Mouse (Mus musculus) thymus, adult 18-20 months (tissue): ENCODE results near the gene Ncf1.

Source experiments
- DNase-seq, 2 experiments: peaks; one replicate each; pipeline ENCODE4 v3.0.0; 2022; ENCODE audit warnings: mixed read lengths in 2 of 2

Ncf1 gene

DNA sequence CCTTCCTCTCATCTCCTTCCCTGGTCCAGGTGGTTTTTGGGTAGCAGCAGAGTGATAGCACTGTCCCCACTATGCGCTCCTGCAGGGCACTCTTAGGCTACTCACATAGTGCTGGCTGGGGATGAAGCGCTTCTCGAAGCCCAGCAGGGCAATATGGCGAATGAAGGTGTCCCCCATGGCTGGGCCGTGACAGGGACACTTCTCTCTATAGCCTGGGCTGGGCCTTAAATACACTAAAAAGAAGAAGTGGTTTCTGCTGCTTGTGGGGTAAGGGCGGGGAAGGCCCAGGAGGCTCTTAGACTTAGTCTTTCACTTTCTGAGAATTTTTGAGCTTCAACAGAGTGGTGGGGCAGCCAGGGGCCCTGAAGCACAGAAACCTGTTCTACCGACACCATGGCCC, at the start of gene Ncf1:
Gene Ncf1 (minus strand): TSS at position 235 of the 400 bp plus-strand sequence.
- no peak for DNase-seq

DNA sequence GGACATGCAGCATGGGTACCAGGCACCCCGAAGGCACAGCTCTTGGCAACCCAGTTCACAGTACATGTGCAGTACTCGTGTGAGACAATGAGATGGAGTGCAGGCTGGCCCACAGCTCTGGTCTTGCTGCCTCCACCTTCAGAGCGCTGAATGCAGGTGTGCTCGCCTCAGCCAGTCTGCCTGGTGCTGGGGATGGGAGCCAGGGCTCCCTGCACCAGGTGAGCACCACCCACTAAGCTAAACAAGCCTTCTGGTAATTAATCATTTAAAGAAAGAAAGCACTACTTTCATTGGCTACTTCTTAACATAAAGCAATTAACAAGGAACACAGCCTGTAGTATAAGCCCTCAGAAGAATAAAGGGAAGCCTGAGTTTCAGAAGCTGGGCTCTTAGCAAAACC, 47.7 kb upstream of the Ncf1 start:
- no peak for DNase-seq

GRCm38 (mm10) chr5:134275556-134275955, 46.1 kb upstream of the Ncf1 start:
- DNase-seq = no peak

DNA sequence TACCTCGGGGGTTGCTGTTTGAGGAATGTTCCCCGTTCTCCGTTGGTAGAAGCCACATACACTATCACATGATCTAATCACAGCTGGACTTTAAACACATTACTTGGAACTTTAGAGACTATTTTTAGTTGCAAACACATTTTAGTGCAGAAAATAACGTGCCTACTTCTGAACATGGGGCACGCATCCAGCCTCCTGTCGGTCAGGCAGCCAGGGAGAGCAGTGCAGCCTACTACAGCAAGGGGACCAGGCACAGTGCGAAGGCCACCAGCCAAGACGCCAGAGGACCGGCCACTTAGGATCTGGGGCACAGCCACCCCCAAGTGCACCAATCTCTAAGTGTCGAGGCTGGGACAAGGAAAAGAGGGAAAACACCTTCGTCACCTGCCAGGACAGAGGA, 45.6 kb upstream of the Ncf1 start:
- DNase-seq = no peak

- DNase-seq = no peak
These were observed 44.3 kb upstream of the Ncf1 start for GRCm38 (mm10) chr5:134273761-134274160.

GRCm38 (mm10) chr5:134272761-134273160, 43.3 kb upstream of the Ncf1 start:
- no peak for DNase-seq

DNA sequence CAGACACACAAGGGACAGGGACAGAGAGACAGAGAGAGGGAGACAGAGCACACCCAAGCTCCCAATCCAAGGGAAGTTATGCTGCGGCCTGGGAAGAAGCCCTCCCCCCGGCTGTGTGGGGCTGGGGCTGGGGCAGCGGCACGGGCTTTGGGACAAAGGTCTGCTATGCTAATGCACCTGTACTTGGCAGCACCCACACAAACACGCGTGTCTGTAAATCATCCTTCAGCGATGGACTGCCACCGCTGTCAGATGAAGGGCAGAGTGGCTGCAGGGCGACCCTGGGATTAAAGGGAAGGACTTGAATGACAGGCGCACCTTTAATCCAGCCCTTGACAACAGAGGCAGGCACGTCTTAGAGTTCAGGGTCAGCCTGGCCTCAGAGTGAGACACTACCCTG, 42.0 kb upstream of the Ncf1 start:
- DNase-seq = no peak

DNA sequence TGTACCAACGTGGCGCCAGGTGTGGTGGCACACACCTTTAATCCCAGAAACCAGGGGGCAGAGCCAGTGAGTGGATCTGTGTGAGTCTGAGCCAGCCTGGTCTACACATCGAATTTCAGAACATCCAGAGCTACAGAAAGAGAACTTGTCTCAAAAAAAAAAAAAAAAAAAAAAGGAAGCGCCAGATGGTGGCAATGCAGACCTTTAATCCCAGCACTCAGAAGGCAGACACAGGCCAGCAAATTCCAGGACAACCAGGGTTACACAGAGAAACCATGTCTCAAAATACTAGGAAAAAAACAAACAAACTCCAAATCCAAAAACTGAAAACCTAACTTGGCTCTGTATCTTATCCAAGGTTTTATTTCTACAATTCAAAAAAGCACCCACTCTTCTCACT, 41.1 kb upstream of the Ncf1 start:
- DNase-seq = no peak

GRCm38 (mm10) chr5:134269751-134270150, 40.3 kb upstream of the Ncf1 start:
- DNase-seq = no peak

- DNase-seq = no peak
These were observed 39.3 kb upstream of the Ncf1 start for GRCm38 (mm10) chr5:134268751-134269150.

GRCm38 (mm10) chr5:134266404-134266803, 37.0 kb upstream of the Ncf1 start:
- DNase-seq = peak; percentile 56 to 75

DNA sequence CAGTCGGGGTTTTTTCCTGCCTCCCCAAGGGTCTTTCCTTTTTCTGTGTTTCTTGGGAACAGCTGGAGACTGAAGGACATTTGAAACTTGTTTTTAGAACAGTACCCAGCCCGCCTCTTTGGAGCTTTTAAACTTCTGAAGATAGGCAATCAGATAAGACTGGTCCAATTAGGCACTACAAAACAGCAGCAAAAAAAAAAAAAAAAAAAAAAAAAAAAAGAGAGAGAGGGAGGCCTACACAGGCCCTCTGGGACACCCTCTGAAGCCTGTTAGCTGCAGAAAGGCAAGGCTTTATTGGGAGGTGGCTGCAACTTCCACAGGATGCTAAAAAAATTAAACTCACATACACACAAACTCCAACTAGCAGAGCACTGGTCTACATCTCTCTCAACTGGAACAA, 36.5 kb upstream of the Ncf1 start:
- no peak for DNase-seq

- DNase-seq = no peak
These were observed 30.7 kb upstream of the Ncf1 start for GRCm38 (mm10) chr5:134260001-134260636.

DNA sequence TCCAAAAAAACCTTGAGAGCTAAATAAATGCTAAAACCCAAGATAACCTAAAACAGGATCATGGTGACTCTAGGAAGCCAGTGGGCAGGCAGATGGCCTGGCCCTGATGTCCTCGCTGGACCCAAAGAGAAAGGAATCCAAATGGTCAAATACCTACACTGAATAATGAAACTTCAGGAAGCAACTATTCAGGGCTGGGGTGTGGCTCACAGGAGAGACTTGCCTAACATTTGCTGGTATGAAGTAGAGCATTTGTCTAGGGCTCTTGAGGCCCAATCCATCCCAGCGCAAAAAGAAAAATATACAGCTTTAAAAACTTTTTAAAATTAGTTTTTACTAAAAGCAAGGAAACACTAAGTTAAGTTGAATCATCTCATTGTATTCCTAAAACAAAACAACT, 29.5 kb upstream of the Ncf1 start:
- no peak for DNase-seq

DNA sequence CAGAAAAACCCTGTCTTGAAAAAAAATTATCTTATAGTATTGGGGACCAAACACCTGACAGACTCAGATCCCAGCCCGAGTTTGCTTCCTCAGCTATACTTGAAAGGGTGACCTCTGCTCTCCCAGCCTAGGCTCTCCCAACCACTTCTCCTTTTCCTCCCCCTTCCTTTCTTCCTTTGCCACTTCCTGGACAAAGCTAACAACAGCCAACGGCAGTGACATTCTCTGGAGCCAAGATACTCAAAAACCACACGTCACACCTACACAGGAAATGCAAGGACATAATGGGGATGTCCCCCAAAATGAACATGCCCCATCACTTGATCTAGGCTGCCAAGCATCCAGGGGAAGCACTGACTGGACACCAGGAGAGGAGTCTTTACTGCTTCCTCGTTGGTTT, 29.0 kb upstream of the Ncf1 start:
- DNase-seq = no peak

- DNase-seq = no peak
These were observed 28.1 kb upstream of the Ncf1 start for GRCm38 (mm10) chr5:134257349-134258031.

- no peak for DNase-seq
These were observed 25.9 kb upstream of the Ncf1 start for GRCm38 (mm10) chr5:134255294-134255693.

DNA sequence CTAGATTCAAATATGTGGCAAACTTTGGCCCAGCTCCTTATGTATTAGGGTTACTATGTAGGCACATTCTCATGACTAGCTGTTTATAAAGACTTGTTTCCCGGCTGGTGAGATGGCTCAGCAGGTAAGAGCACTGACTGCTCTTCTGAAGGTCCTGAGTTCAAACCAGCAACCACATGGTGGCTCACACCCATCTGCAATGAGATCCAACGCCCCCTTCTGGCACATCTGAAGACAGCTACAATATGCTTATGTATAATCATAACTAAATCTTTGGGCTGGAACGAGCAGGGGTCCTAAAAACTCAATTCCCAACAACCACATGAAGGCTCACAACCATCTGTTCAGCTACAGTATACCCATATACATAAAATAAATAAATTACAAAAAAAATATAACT, 24.4 kb upstream of the Ncf1 start:
- DNase-seq = no peak

DNA sequence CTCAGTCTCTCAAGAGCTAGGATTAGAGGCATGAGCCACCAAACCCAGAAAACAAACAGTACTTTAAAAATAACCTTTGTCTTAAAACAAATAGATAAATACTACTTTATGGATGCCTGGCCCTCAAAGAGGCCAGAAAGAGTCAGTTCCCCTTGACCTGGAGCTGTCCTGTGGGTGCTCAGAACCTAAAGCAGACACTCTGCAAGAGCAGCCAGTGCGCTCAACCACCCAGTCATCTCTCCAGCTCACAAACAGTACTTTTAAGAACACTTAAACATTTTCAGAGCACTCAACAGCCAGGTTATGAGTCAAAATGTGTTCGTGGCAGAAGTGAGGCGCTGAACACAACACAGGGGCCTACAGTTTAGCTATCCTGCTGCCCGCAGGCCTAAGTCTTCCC, 21.7 kb upstream of the Ncf1 start:
- no peak for DNase-seq

GRCm38 (mm10) chr5:134250601-134251000, 21.2 kb upstream of the Ncf1 start:
- no peak for DNase-seq

DNA sequence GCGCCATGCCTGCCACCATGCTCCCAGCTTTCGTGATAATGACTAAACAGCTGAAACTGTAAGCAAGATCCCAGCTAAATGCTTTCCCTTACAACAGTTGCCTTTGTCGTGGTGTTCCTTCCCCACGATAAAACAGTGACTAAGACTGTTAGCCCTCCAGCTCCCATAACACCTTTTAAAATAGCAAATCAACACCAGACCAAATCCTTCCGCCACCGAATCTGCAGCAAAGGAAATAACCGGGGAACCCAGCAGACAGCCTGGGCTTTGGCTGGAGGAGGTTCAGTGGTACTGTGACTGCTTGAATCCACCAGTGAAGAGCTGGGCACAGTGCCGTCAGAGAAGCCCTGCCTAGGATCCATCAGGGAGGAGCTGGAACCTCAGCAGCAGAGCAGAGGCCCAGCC, 19.8 kb upstream of the Ncf1 start:
- DNase-seq = no peak

- DNase-seq = no peak
These were observed 19.3 kb upstream of the Ncf1 start for GRCm38 (mm10) chr5:134248608-134249244.

GRCm38 (mm10) chr5:134246146-134246545, 16.7 kb upstream of the Ncf1 start:
- DNase-seq = no peak

GRCm38 (mm10) chr5:134244890-134245289, 15.5 kb upstream of the Ncf1 start:
- no peak for DNase-seq
